Mouse (Mus musculus): ENCODE results near the gene Colec11.

DNA sequence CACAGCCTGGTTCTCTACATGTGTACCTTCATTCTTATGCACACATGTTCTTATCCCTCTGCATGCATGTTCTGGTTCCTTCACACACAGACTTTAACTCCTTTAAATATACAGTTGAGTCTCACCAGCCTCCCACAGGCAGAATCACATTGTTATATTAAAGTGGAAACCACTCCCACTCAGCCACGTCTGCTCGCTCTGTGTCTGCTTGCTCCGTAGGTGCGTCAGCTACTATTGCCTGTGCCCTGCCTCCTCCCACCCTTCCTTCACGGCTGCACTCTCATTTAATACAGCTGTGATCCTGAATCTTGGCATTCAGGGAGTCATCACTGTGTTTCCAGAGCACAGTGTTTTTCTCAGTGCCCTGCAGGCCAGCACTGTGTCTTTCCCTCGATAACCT is 10.8 kb downstream of the Colec11 start:
- TF ChIP-seq POLR2A (IDR thresholded peaks at IDR 0.05; ENCODE audit: borderline replicate concordance, extremely low read depth, low read depth, low read length), result no peak
- TF ChIP-seq CTCF (IDR thresholded peaks at IDR 0.05; ENCODE audit: insufficient read depth, low read length), result no peak

Data from lung, adult 2 months (tissue).